Mouse (Mus musculus) ES-E14 (cell line): ENCODE measurements around the gene Gcsh.

Experiments
- CHD2 ChIP-seq: IDR thresholded peaks from 2 replicates; pipeline ENCODE4 v1.6.1; 2014; ENCODE audit warnings: mild to moderate bottlenecking, low read depth, low read length, inconsistent platforms
- MAFK ChIP-seq: IDR thresholded peaks from 2 replicates; pipeline ENCODE4 v1.6.1; 2014; ENCODE audit warnings: mild to moderate bottlenecking, low read depth, low read length, inconsistent platforms; ENCODE audit not compliant: insufficient read depth

DNA sequence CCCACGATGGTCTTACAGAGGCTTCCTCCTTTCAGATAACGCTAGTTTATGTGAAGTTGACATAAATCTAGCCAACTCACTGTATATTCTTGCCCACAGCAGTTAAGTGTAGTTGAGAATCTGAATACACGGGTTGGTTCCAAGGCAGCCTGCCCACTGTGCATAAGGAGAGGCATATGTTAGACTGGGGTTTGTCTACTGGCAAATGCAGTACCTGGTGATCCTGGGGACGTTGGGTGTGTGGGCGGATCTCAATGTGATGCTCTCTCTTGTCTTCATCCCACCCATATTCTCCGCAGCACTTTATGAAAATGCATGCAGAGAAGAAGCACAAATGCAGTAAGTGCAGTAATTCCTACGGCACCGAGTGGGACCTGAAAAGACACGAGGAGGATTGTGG lies 38.9 kb downstream of the Gcsh start:
- no peak for TF ChIP-seq CHD2
- no peak for TF ChIP-seq MAFK
